Mouse (Mus musculus) bone marrow, adult 2 months (tissue): ENCODE measurements around the gene Prkcb. TPM values are rescaled to one million over a fixed set of nuclear protein-coding genes. Genes with fewer than 3 reads are reported as not detected.

Experiments
- H3K27ac ChIP-seq: fragments of 200-500 bp; 2 replicates; pipeline ENCODE4 v1.5.1; 2012; ENCODE audit warnings: low read depth, mild to moderate bottlenecking, control low read depth, inconsistent platforms, low read length; ENCODE audit not compliant: control insufficient read depth, poor library complexity, insufficient read depth
- H3K4me1 ChIP-seq: fragments of 200-500 bp; 2 replicates; pipeline ENCODE4 v1.6.1; 2011; ENCODE audit warnings: low read length; ENCODE audit not compliant: control insufficient read depth, insufficient read depth
- H3K4me3 ChIP-seq: fragments of 200-500 bp; replicated peaks from 2 replicates; pipeline ENCODE3; 2011; ENCODE audit warnings: mild to moderate bottlenecking, low read depth, low read length, control low read depth; ENCODE audit not compliant: control insufficient read depth
- CTCF ChIP-seq: fragments of 200-500 bp; IDR thresholded peaks from 2 replicates; pipeline ENCODE4 v1.5.1; 2011; ENCODE audit warnings: low read length, control low read depth; ENCODE audit not compliant: control insufficient read depth, insufficient read depth
- POLR2A ChIP-seq: fragments of 200-500 bp; IDR thresholded peaks from 2 replicates; pipeline ENCODE4 v1.6.1; 2011; ENCODE audit warnings: low read depth, mild to moderate bottlenecking, control low read depth, low read length, borderline replicate concordance; ENCODE audit not compliant: control insufficient read depth
- WGBS: fragments of 180-500 bp; shearing (Covaris S2); methylation state at CpG from one replicate; pipeline ENCODE4 v1.1.7; 2018; 5-methylcytosine and 5-hydroxymethylcytosine counted together
- polyA plus RNA-seq: library from polyadenylated mRNA; stranded (reverse); fragments of >200 nt; gene quantifications from 2 replicates; pipeline ENCODE4 v1.2.4, GENCODE M21; 2011; ENCODE audit warnings: low replicate concordance; ENCODE audit not compliant: missing spikeins, insufficient read depth, insufficient read length

The Prkcb gene
- polyA plus RNA-seq, 1 experiment: 115 TPM

GRCm38 (mm10) chr7:122672981-122673380 lies 384.4 kb downstream of the Prkcb start:
- Histone ChIP-seq H3K4me3 (no peak overlapping the region), H3K4me1 (no peaks in the 10 kb centered on the region; the same call in 1 of the 2 replicates), H3K27ac (no peak overlapping the region)
- WGBS: 47% methylated on average over 5 of the region's 5 CpGs
- TF ChIP-seq CTCF: no peak
- TF ChIP-seq POLR2A: no peak

- 76% methylated on average over 7 of the region's 7 CpGs for WGBS
- no peak overlapping the region for H3K27ac ChIP-seq
- H3K4me1 ChIP-seq: no peaks in the 10 kb centered on the region
- H3K4me3 ChIP-seq: no peak overlapping the region
- no peak for TF ChIP-seq POLR2A
- no peak for TF ChIP-seq CTCF
These were observed 386.7 kb downstream of the Prkcb start for GRCm38 (mm10) chr7:122675207-122675606.

Other genes starting within 250 kb of the Prkcb start
- gene Ubfd1, start 221.6 kb upstream of the Prkcb start, polyA plus RNA-seq: 9.0 and 13.8 TPM in 2 replicates
- gene Ears2, start 221.5 kb upstream of the Prkcb start, polyA plus RNA-seq: 1.6 and 2.3 TPM in 2 replicates
- gene Ndufab1, start 186.9 kb upstream of the Prkcb start, polyA plus RNA-seq: 74.3 and 130 TPM in 2 replicates
- gene Palb2, start 155.8 kb upstream of the Prkcb start, polyA plus RNA-seq: 5.9 and 10.7 TPM in 2 replicates
- gene Dctn5, start 155.7 kb upstream of the Prkcb start, polyA plus RNA-seq: 46.6 and 62.2 TPM in 2 replicates
- gene Plk1, start 129.3 kb upstream of the Prkcb start, polyA plus RNA-seq: 36.1 and 36.6 TPM in 2 replicates
- 0.32 TPM in 1 of 2 replicates, not detected in the other for gene Ern2, start 102.5 kb upstream of the Prkcb start, polyA plus RNA-seq
- gene Chp2, start 69.3 kb upstream of the Prkcb start, polyA plus RNA-seq: 4.7 and 8.3 TPM in 2 replicates